Mouse (Mus musculus) liver, embryonic 13.5 days (tissue): ENCODE results near the gene Ssr1. TPM values are rescaled to one million over a fixed set of nuclear protein-coding genes. Genes with fewer than 3 reads are reported as not detected.

ENCODE experiments used
- ATAC-seq: fragments of 200-750 bp; cut with Nextera tagmentation; 2 replicates; pipeline ENCODE4 v1.8.0; 2017; ENCODE audit warnings: low read depth, mild to moderate bottlenecking, moderate number of reproducible peaks, moderate library complexity
- DNase-seq: peaks from one replicate; pipeline ENCODE4 v3.0.0; 2022
- H3K27ac ChIP-seq: fragments of 300-500 bp; sonication (generic); 2 replicates; pipeline ENCODE4 v1.5.1; 2015; ENCODE audit warnings: moderate library complexity, mild to moderate bottlenecking, inconsistent platforms
- H3K27me3 ChIP-seq: fragments of 300-500 bp; sonication (generic); 2 replicates; pipeline ENCODE4 v1.6.1; 2015; ENCODE audit warnings: mild to moderate bottlenecking, inconsistent platforms
- H3K36me3 ChIP-seq: fragments of 300-500 bp; sonication (generic); 2 replicates; pipeline ENCODE4 v1.6.1; 2015; ENCODE audit warnings: mild to moderate bottlenecking, inconsistent platforms
- H3K4me1 ChIP-seq: fragments of 300-500 bp; sonication (generic); replicated peaks from 2 replicates; pipeline ENCODE4 v1.6.1; 2015; ENCODE audit warnings: inconsistent platforms
- H3K4me2 ChIP-seq: fragments of 300-500 bp; sonication (generic); 2 replicates; pipeline ENCODE4 v1.6.1; 2015; ENCODE audit warnings: inconsistent platforms, mild to moderate bottlenecking, moderate library complexity
- H3K4me3 ChIP-seq: fragments of 300-500 bp; sonication (generic); replicated peaks from 2 replicates; pipeline ENCODE4 v1.5.1; 2015; ENCODE audit warnings: mild to moderate bottlenecking, inconsistent platforms
- H3K9ac ChIP-seq: fragments of 300-500 bp; sonication (generic); 2 replicates; pipeline ENCODE4 v1.6.1; 2015; ENCODE audit warnings: mild to moderate bottlenecking, inconsistent platforms
- H3K9me3 ChIP-seq: fragments of 300-500 bp; sonication (generic); replicated peaks from 2 replicates; pipeline ENCODE4 v1.6.1; 2016; ENCODE audit warnings: inconsistent platforms
- WGBS: fragments of 180-500 bp; shearing (Covaris S2); methylation state at CpG from one replicate; pipeline ENCODE4 v1.1.7; 2015; ENCODE audit not compliant: insufficient replicate concordance; 5-methylcytosine and 5-hydroxymethylcytosine counted together
- polyA plus RNA-seq: library from polyadenylated mRNA; unstranded; fragments of >200 nt; fragmentation: Nextera tagmentation; extraction: Ambion mirVana; gene quantifications from 2 replicates; pipeline ENCODE4 v1.2.1, GENCODE M21; 2015

The Ssr1 gene
- polyA plus RNA-seq, 1 experiment from 2014 or later, result 93.6 TPM

GRCm38 (mm10) chr13:38009721-38010408 lies 15.8 kb upstream of the Ssr1 start:
- Histone ChIP-seq H3K9me3 (no peaks in the 10 kb centered on the region), H3K27me3 (no peaks in the 10 kb centered on the region), H3K27ac (peak overlapping the region; percentile 74), H3K9ac (peak overlapping the region; percentile 22; the same call in 1 of the 2 replicates), H3K4me1 (peaks cover 17% of the 10 kb centered on the region), H3K36me3 (no peaks in the 10 kb centered on the region), H3K4me3 (peak overlapping the region; percentile 10; the same call in 1 of the 2 replicates), H3K4me2 (peak overlapping the region; percentile 45)
- WGBS, result 22% methylated on average over 5 of the region's 5 CpGs
- no peak for DNase-seq
- ATAC-seq, result peak; percentile 87

GRCm38 (mm10) chr13:38007972-38008371 lies 14.0 kb upstream of the Ssr1 start:
- ATAC-seq, result no peak
- Histone ChIP-seq H3K9me3 (no peaks in the 10 kb centered on the region), H3K36me3 (no peaks in the 10 kb centered on the region), H3K27ac (no peak overlapping the region), H3K27me3 (no peaks in the 10 kb centered on the region), H3K4me2 (no peak overlapping the region), H3K4me1 (peaks cover 17% of the 10 kb centered on the region), H3K4me3 (no peak overlapping the region), H3K9ac (no peak overlapping the region)
- no peak for DNase-seq
- 82% methylated on average over 2 of the region's 2 CpGs for WGBS

- WGBS, result 26% methylated on average over 1 of the region's 1 CpGs
- H3K27me3 ChIP-seq, result peaks cover 5% of the 10 kb centered on the region
Observed at GRCm38 (mm10) chr13:38002461-38002860, 8.4 kb upstream of the Ssr1 start.

GRCm38 (mm10) chr13:37999713-38000112 lies 5.7 kb upstream of the Ssr1 start:
- ATAC-seq, result peak; percentile 95
- DNase-seq, result peak; percentile 23
- H3K9me3 ChIP-seq, result no peaks in the 10 kb centered on the region
- peaks cover 34% of the 10 kb centered on the region for H3K4me1 ChIP-seq
- WGBS, result 77% methylated on average over 3 of the region's 3 CpGs
- H3K9ac ChIP-seq, result no peak overlapping the region
- H3K27ac ChIP-seq, result peak overlapping the region; percentile 63
- peaks cover 5% of the 10 kb centered on the region for H3K27me3 ChIP-seq
- no peak overlapping the region for H3K4me3 ChIP-seq
- peak overlapping the region; percentile 28 for H3K4me2 ChIP-seq
- H3K36me3 ChIP-seq, result no peaks in the 10 kb centered on the region

More at GRCm38 (mm10) chr13:38002461-38002860, 8.4 kb upstream of the Ssr1 start:
- H3K4me3 ChIP-seq, result no peak overlapping the region
- H3K9me3 ChIP-seq, result no peaks in the 10 kb centered on the region
- DNase-seq (no peak), ATAC-seq (no peak)
- peaks cover 25% of the 10 kb centered on the region for H3K4me1 ChIP-seq
- H3K27ac ChIP-seq, result no peak overlapping the region
- H3K36me3 ChIP-seq, result no peaks in the 10 kb centered on the region
- no peak overlapping the region for H3K4me2 ChIP-seq
- no peak overlapping the region for H3K9ac ChIP-seq

DNA sequence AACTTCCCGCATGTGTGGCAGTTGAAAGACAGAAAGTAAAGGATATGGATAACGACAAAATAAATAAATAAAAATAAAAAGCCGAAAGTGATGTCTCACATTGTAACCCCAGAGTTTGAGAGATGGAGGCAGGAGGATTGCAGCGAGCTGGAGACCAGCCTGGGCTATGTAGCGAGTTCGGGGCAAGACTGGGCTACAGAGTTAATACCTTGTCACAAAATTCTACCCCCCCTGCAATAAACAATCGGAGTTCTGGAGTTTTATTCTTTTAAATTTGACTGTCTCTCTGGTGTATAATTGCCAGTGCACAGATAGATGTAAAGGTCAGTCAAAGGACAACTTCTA lies 360 bp upstream of the Ssr1 start:
- Histone ChIP-seq H3K27ac (peak overlapping the region; percentile 70), H3K4me2 (peak overlapping the region; percentile 80), H3K9ac (peak overlapping the region; percentile 64), H3K9me3 (no peaks in the 10 kb centered on the region), H3K36me3 (peaks cover 25% of the 10 kb centered on the region), H3K27me3 (no peaks in the 10 kb centered on the region; the same call in 1 of the 2 replicates), H3K4me1 (peaks cover 51% of the 10 kb centered on the region), H3K4me3 (peak overlapping the region; percentile 99)
- 14% methylated on average over 7 of the region's 7 CpGs for WGBS
- ATAC-seq (peak; percentile 27), DNase-seq (no peak)

DNA sequence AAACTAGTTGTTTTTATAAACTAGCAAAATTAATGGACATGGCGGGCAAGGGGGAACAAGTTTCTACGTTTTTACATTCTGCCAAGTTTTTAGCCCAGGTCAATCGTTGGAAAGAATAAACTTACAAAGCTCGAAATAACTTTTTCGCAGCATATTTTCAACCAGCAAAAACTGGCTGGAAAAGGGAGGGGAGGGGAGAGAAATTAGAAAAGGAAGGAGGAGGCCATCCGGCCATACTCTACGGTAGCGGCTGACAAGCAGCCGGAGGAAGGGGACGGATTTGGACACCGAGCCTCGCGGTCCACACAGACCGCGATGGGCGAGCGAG lies 677 bp downstream of the Ssr1 start:
- Histone ChIP-seq H3K9ac (peak overlapping the region; percentile 100), H3K27ac (peak overlapping the region; percentile 94), H3K4me1 (peaks cover 40% of the 10 kb centered on the region), H3K36me3 (peaks cover 35% of the 10 kb centered on the region), H3K4me3 (peak overlapping the region; percentile 99), H3K4me2 (peak overlapping the region; percentile 80), H3K27me3 (no peaks in the 10 kb centered on the region; the same call in 1 of the 2 replicates), H3K9me3 (no peaks in the 10 kb centered on the region)
- DNase-seq (no peak), ATAC-seq (no peak)
- WGBS, result under 1% methylated on average over 17 of the region's 17 CpGs

DNA sequence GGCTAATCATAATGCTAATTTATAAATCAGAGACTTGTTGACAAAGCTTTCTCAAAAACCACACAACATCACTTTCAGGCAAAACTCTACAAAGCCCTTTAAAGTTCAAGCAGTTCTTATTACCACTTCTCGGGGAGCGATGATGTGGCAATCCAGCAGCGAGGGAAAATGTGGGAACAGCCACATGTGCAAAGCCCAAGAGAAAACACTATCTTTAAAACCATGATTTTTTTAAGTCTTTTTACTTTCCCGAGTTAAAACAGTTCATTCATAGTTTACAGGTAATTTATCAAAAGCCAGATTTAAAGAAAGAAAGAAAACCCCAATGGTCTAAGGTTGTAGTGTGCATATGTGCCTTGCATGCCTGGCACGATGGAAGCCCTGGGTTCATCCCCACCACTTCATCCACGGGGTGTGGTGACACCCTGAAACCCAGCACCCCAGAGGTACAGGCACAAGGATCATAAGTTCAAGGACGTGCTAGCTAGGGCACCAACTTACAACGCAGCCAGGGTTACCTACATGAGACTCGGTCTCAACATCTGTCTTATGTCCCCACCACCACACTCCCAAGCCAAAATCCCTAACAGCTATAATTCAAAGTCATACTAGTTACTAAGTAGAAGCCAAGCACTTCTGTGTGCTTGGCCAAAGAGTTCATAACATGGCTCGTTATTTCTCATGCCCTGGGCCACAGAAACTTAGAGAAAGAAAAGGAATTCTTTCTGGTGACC lies 1.2 kb downstream of the Ssr1 start:
- H3K36me3 ChIP-seq, result peaks cover 40% of the 10 kb centered on the region
- no peaks in the 10 kb centered on the region for H3K9me3 ChIP-seq
- peak overlapping the region; percentile 99 for H3K4me3 ChIP-seq
- 7% methylated on average over 10 of the region's 10 CpGs for WGBS
- H3K4me2 ChIP-seq, result peak overlapping the region; percentile 80
- H3K9ac ChIP-seq, result peak overlapping the region; percentile 100
- ATAC-seq (no peak), DNase-seq (no peak)
- no peaks in the 10 kb centered on the region; the same call in 1 of the 2 replicates for H3K27me3 ChIP-seq
- H3K27ac ChIP-seq, result peak overlapping the region; percentile 94
- H3K4me1 ChIP-seq, result peaks cover 39% of the 10 kb centered on the region

GRCm38 (mm10) chr13:37989701-37990100 lies 4.3 kb downstream of the Ssr1 start:
- H3K27ac ChIP-seq, result no peak overlapping the region
- WGBS, result 86% methylated on average over 8 of the region's 8 CpGs
- no peak for DNase-seq
- no peak overlapping the region for H3K4me3 ChIP-seq
- H3K4me1 ChIP-seq, result peaks cover 30% of the 10 kb centered on the region
- no peak overlapping the region for H3K4me2 ChIP-seq
- no peak for ATAC-seq
- H3K27me3 ChIP-seq, result no peaks in the 10 kb centered on the region
- H3K9me3 ChIP-seq, result no peaks in the 10 kb centered on the region
- H3K9ac ChIP-seq, result no peak overlapping the region
- peaks cover 68% of the 10 kb centered on the region for H3K36me3 ChIP-seq

- no peak overlapping the region for H3K4me3 ChIP-seq
- no peaks in the 10 kb centered on the region for H3K27me3 ChIP-seq
- DNase-seq, result no peak
- H3K9me3 ChIP-seq, result no peaks in the 10 kb centered on the region
- no peak overlapping the region for H3K9ac ChIP-seq
- no peak overlapping the region for H3K4me2 ChIP-seq
- ATAC-seq, result no peak
- peaks cover 95% of the 10 kb centered on the region for H3K36me3 ChIP-seq
- peaks cover 8% of the 10 kb centered on the region for H3K4me1 ChIP-seq
- 90% methylated on average over 10 of the region's 10 CpGs for WGBS
- H3K27ac ChIP-seq, result no peak overlapping the region
Observed at GRCm38 (mm10) chr13:37986166-37986565, 7.9 kb downstream of the Ssr1 start.

GRCm38 (mm10) chr13:37981063-37981462 lies 13.0 kb downstream of the Ssr1 start:
- no peaks in the 10 kb centered on the region for H3K4me1 ChIP-seq
- no peak overlapping the region for H3K27ac ChIP-seq
- no peak for DNase-seq
- no peak overlapping the region for H3K4me3 ChIP-seq
- ATAC-seq, result no peak
- WGBS, result 83% methylated on average over 5 of the region's 5 CpGs
- H3K9me3 ChIP-seq, result no peaks in the 10 kb centered on the region
- no peaks in the 10 kb centered on the region for H3K27me3 ChIP-seq
- H3K9ac ChIP-seq, result no peak overlapping the region
- peaks cover 90% of the 10 kb centered on the region for H3K36me3 ChIP-seq
- no peak overlapping the region for H3K4me2 ChIP-seq

DNA sequence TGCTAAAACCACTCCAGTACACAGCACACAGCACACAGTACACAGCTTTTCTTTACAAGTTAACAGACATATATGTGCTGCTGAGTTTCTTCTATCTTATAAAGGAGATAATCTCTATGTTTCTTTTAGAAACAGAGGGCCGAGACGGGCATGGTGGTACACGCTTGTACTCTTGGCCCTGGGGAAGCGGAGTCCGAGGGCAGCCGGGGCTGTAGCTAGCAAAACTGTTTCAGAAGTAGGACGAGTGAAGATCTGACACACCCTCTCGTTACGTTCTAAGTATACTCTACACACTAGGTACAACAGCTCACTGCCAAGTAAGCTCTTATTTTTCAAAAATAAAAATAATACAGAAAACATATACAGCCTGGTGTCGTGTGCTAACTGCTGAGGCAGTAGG lies 13.7 kb downstream of the Ssr1 start:
- H3K36me3 ChIP-seq, result peaks cover 91% of the 10 kb centered on the region
- H3K9ac ChIP-seq, result no peak overlapping the region
- no peak overlapping the region for H3K4me2 ChIP-seq
- no peak overlapping the region for H3K27ac ChIP-seq
- no peaks in the 10 kb centered on the region for H3K9me3 ChIP-seq
- no peaks in the 10 kb centered on the region for H3K27me3 ChIP-seq
- no peaks in the 10 kb centered on the region for H3K4me1 ChIP-seq
- ATAC-seq (no peak), DNase-seq (no peak)
- H3K4me3 ChIP-seq, result no peak overlapping the region
- 91% methylated on average over 10 of the region's 10 CpGs for WGBS
